Mouse (Mus musculus) G1E (cell line): ENCODE results near the gene Zdhhc17. TPM values are rescaled to one million over a fixed set of nuclear protein-coding genes. Genes with fewer than 3 reads are reported as not detected.

Experiments
- ATAC-seq: 2 replicates; pipeline ENCODE4 v1.8.0; 2016; ENCODE audit warnings: mild to moderate bottlenecking; ENCODE audit not compliant: insufficient number of reproducible peaks, poor library complexity, low FRiP score, severe bottlenecking; ENCODE audit errors: extremely low read depth
- DNase-seq: peaks from one replicate; pipeline ENCODE4 v3.0.0; 2012; ENCODE audit warnings: low spot score
- H3K27me3 ChIP-seq: 2 replicates; pipeline ENCODE4 v1.6.1; 2012; ENCODE audit warnings: mild to moderate bottlenecking, low read length, inconsistent platforms; ENCODE audit not compliant: insufficient read depth
- H3K36me3 ChIP-seq: replicated peaks from 2 replicates; pipeline ENCODE3; 2012; ENCODE audit warnings: mild to moderate bottlenecking, inconsistent platforms
- H3K4me1 ChIP-seq: 2 replicates; pipeline ENCODE4 v1.6.1; 2012; ENCODE audit warnings: low read depth, low read length, inconsistent platforms, mixed read lengths; ENCODE audit not compliant: insufficient read depth
- H3K4me3 ChIP-seq: 2 replicates; pipeline ENCODE4 v1.5.1; 2012; ENCODE audit warnings: low read depth, mild to moderate bottlenecking, inconsistent platforms, low read length, moderate library complexity, mixed read lengths
- H3K9me3 ChIP-seq: replicated peaks from 2 replicates; pipeline ENCODE4 v1.6.1; 2012; ENCODE audit warnings: inconsistent platforms
- CTCF ChIP-seq: IDR thresholded peaks from 2 replicates; pipeline ENCODE4 v1.5.1; 2012; ENCODE audit warnings: low read depth, low read length, inconsistent platforms, mixed read lengths
- GATA1 ChIP-seq: IDR thresholded peaks from 2 replicates; pipeline ENCODE4 v1.6.1; 2012; ENCODE audit warnings: borderline replicate concordance, low read length, inconsistent platforms, mixed read lengths
- GATA2 ChIP-seq: IDR thresholded peaks from 2 replicates; pipeline ENCODE4 v1.6.1; 2012; ENCODE audit warnings: low read depth, low read length, inconsistent platforms, borderline replicate concordance
- POLR2AphosphoS5 ChIP-seq: IDR thresholded peaks from 2 replicates; pipeline ENCODE4 v1.6.1; 2012; ENCODE audit warnings: low read depth, low read length, inconsistent platforms; ENCODE audit not compliant: insufficient replicate concordance
- TAL1 ChIP-seq: conservative IDR thresholded peaks from 2 replicates; pipeline ENCODE4 v1.6.1; 2012; ENCODE audit warnings: low read depth, low read length, inconsistent platforms, mixed read lengths
- polyA plus RNA-seq: library from polyadenylated mRNA; stranded (reverse); fragments of >175 nt; gene quantifications from 2 replicates; pipeline ENCODE4 v1.2.3, GENCODE M21; 2012
- total RNA-seq, 2 experiments: library from RNA; stranded (forward) in 1 of 2; stranded (reverse) in 1 of 2; fragments of 200-1000 nt in 1 of 2; fragments of >200 nt in 1 of 2; fragmentation: Nextera tagmentation in 1 of 2; gene quantifications; 2 replicates each; pipeline ENCODE4 v1.2.3; 2014 to 2017

Gene Zdhhc17
- total and polyA plus RNA-seq, 3 experiments: 1.5 to 102 (median 70.0) TPM

- TF ChIP-seq TAL1: no peak
- no peak for TF ChIP-seq GATA2
- no peak for TF ChIP-seq CTCF
- no peak for TF ChIP-seq GATA1
- no peak for TF ChIP-seq POLR2AphosphoS5
- no peak for DNase-seq
- H3K4me1 ChIP-seq: peaks cover 5% of the 10 kb centered on the region
Measured at GRCm38 (mm10) chr10:110971044-110971443, 38.9 kb downstream of the Zdhhc17 start.

GRCm38 (mm10) chr10:110962172-110962571, 47.8 kb downstream of the Zdhhc17 start:
- Histone ChIP-seq H3K9me3 (no peaks in the 10 kb centered on the region), H3K4me3 (no peak overlapping the region), H3K36me3 (peaks cover 65% of the 10 kb centered on the region), H3K27me3 (no peaks in the 10 kb centered on the region), H3K4me1 (no peaks in the 10 kb centered on the region; the same call in 1 of the 2 replicates)
- DNase-seq: no peak
- no peak; the same call in 1 of the 2 replicates for ATAC-seq
- TF ChIP-seq TAL1 (no peak), GATA2 (no peak), GATA1 (no peak), POLR2AphosphoS5 (no peak), CTCF (no peak)

More at GRCm38 (mm10) chr10:110971044-110971443, 38.9 kb downstream of the Zdhhc17 start:
- no peak for ATAC-seq
- no peak overlapping the region for H3K4me3 ChIP-seq
- H3K27me3 ChIP-seq: no peaks in the 10 kb centered on the region
- H3K36me3 ChIP-seq: peaks cover 90% of the 10 kb centered on the region
- no peaks in the 10 kb centered on the region for H3K9me3 ChIP-seq

GRCm38 (mm10) chr10:110960841-110961240, 49.1 kb downstream of the Zdhhc17 start:
- no peaks in the 10 kb centered on the region for H3K9me3 ChIP-seq
- no peak for DNase-seq
- no peaks in the 10 kb centered on the region for H3K27me3 ChIP-seq
- peaks cover 68% of the 10 kb centered on the region for H3K36me3 ChIP-seq
- no peak for ATAC-seq
- no peaks in the 10 kb centered on the region; the same call in 1 of the 2 replicates for H3K4me1 ChIP-seq
- TF ChIP-seq TAL1 (no peak), CTCF (no peak), GATA1 (no peak), GATA2 (no peak), POLR2AphosphoS5 (no peak)
- no peak overlapping the region for H3K4me3 ChIP-seq

GRCm38 (mm10) chr10:110959781-110960180, 50.2 kb downstream of the Zdhhc17 start:
- H3K27me3 ChIP-seq: no peaks in the 10 kb centered on the region
- H3K9me3 ChIP-seq: no peaks in the 10 kb centered on the region
- H3K4me3 ChIP-seq: no peak overlapping the region
- H3K36me3 ChIP-seq: peaks cover 75% of the 10 kb centered on the region
- ATAC-seq (no peak), DNase-seq (no peak)
- TF ChIP-seq GATA1: no peak
- TF ChIP-seq CTCF: no peak
- no peak for TF ChIP-seq GATA2
- TF ChIP-seq POLR2AphosphoS5: no peak
- TF ChIP-seq TAL1: no peak
- H3K4me1 ChIP-seq: no peaks in the 10 kb centered on the region; the same call in 1 of the 2 replicates

GRCm38 (mm10) chr10:110958879-110959278, 51.1 kb downstream of the Zdhhc17 start:
- H3K9me3 ChIP-seq: no peaks in the 10 kb centered on the region
- TF ChIP-seq POLR2AphosphoS5: no peak
- no peak for TF ChIP-seq GATA2
- no peak for TF ChIP-seq GATA1
- no peak for TF ChIP-seq CTCF
- no peak for TF ChIP-seq TAL1
- H3K27me3 ChIP-seq: no peaks in the 10 kb centered on the region
- H3K4me3 ChIP-seq: no peak overlapping the region
- H3K4me1 ChIP-seq: no peaks in the 10 kb centered on the region; the same call in 1 of the 2 replicates
- no peak for DNase-seq
- peaks cover 70% of the 10 kb centered on the region for H3K36me3 ChIP-seq
- no peak for ATAC-seq

- H3K27me3 ChIP-seq: no peaks in the 10 kb centered on the region
- no peak for TF ChIP-seq GATA2
- TF ChIP-seq CTCF: no peak
- TF ChIP-seq POLR2AphosphoS5: no peak
- no peak for TF ChIP-seq TAL1
- no peak overlapping the region for H3K4me3 ChIP-seq
- no peaks in the 10 kb centered on the region for H3K4me1 ChIP-seq
- no peak for ATAC-seq
- no peaks in the 10 kb centered on the region for H3K9me3 ChIP-seq
- peaks cover 81% of the 10 kb centered on the region for H3K36me3 ChIP-seq
- no peak for DNase-seq
Measured at GRCm38 (mm10) chr10:110952937-110953451, 56.9 kb downstream of the Zdhhc17 start.

- Histone ChIP-seq H3K9me3 (no peaks in the 10 kb centered on the region), H3K36me3 (peaks cover 83% of the 10 kb centered on the region), H3K27me3 (no peaks in the 10 kb centered on the region), H3K4me1 (no peaks in the 10 kb centered on the region), H3K4me3 (no peak overlapping the region)
- TF ChIP-seq TAL1 (no peak), GATA2 (no peak), CTCF (no peak), POLR2AphosphoS5 (no peak), GATA1 (no peak)
- no peak for ATAC-seq
- DNase-seq: no peak
Measured at GRCm38 (mm10) chr10:110952271-110952670, 57.7 kb downstream of the Zdhhc17 start.
